Mouse (Mus musculus): Measurements from ENCODE around the gene Ugt1a8.

GRCm38 (mm10) chr1:88258361-88258760 lies 170.7 kb downstream of the Ugt1a8 start:
- no peak for TF ChIP-seq CTCF (conservative IDR thresholded peaks at IDR 0.05; ENCODE audit: insufficient read depth, insufficient read length, low read depth, low read length)
- TF ChIP-seq POLR2A (IDR thresholded peaks at IDR 0.05; ENCODE audit: low read depth, low read length): no peak
